9 mouse cellular contexts compared by ENCODE assay signal in genomic region chr4:130546798-130547562, GRCm38 (mm10). TPM values are rescaled to one million over a fixed set of nuclear protein-coding genes. Genes with fewer than 3 reads are reported as not detected.
A peak's percentile ranks its signal among the peaks of the same experiment; 100 is the strongest.
DNase-seq lines count a peak whose midpoint lies in the region; ATAC-seq and TF ChIP-seq lines count a peak whose summit lies in the region.
"Had no signal": no experiment of that assay in that cellular context is flagged by ENCODE, and none has a peak within 500 bp of the region (broad histone marks: within the 10 kb centered on the region; RNA-seq: fewer than 3 reads in every experiment).

No protein-coding gene starts in this region.

- no peak for TF ChIP-seq CTCF in cerebellum, adult 2 months (IDR thresholded peaks at IDR 0.05; ENCODE audit: borderline replicate concordance, insufficient read depth, low read depth, low read length)

- peak; percentile 93 for DNase-seq in brain, adult 2 months (ENCODE audit: low read depth, low spot score)
- DNase-seq in cerebellum, adult 2 months, result peak; percentile 86 to 90
- peak; percentile 95 for DNase-seq in midbrain, embryonic 11.5 days (ENCODE audit: low spot score, missing footprints)
- no peak for DNase-seq in liver
- DNase-seq in urinary bladder, adult 2 months (ENCODE audit: low spot score), result no peak
- no peak for DNase-seq in gastrocnemius, adult 8-10 months (ENCODE audit: low spot score in 2 of 2)

- no peaks in the 10 kb centered on the region for H3K9me3 ChIP-seq in forebrain, embryonic 13.5 days (replicated peaks)
- H3K9me3 ChIP-seq in midbrain, embryonic 11.5 days (ENCODE audit: control insufficient read depth, low read length), result no peaks in the 10 kb centered on the region
- H3K9me3 ChIP-seq: embryonic facial prominence, embryonic 15.5 days had no signal

- peak; percentile 89 for ATAC-seq in forebrain, embryonic 13.5 days
- ATAC-seq in midbrain, embryonic 11.5 days (ENCODE audit: low FRiP score), result peak; percentile 91

- H3K4me3 ChIP-seq in cerebellum, adult 2 months (replicated peaks; ENCODE audit: insufficient read depth, low read depth, low read length), result no peak overlapping the region
- H3K4me3 ChIP-seq in forebrain, embryonic 13.5 days, result no peak overlapping the region
- H3K4me3 ChIP-seq in midbrain, embryonic 11.5 days (ENCODE audit: low read depth, low read length), result no peak overlapping the region
- H3K4me3 ChIP-seq: embryonic facial prominence, embryonic 15.5 days had no signal

- peak overlapping the region; percentile 30 for H3K27ac ChIP-seq in cerebellum, adult 2 months (ENCODE audit: insufficient read depth, low read length)
- peak overlapping the region; percentile 90 for H3K27ac ChIP-seq in forebrain, embryonic 13.5 days
- peak overlapping the region; percentile 89 for H3K27ac ChIP-seq in midbrain, embryonic 11.5 days (ENCODE audit: low read depth, low read length)
- H3K27ac ChIP-seq: embryonic facial prominence, embryonic 15.5 days; liver, embryonic 14.5 days had no signal

- 12% methylated on average over 13 of the region's 13 CpGs for WGBS in cerebellum, adult 2 months
- 6% methylated on average over 13 of the region's 13 CpGs for WGBS in forebrain, embryonic 13.5 days
- 6% methylated on average over 13 of the region's 13 CpGs for WGBS in midbrain, embryonic 11.5 days

- no peaks in the 10 kb centered on the region for H3K27me3 ChIP-seq in cerebellum, adult 2 months (ENCODE audit: control insufficient read depth, insufficient read depth, low read length)
- no peaks in the 10 kb centered on the region for H3K27me3 ChIP-seq in forebrain, embryonic 13.5 days
- no peaks in the 10 kb centered on the region for H3K27me3 ChIP-seq in midbrain, embryonic 11.5 days (ENCODE audit: control insufficient read depth, insufficient read depth, low read length)
- H3K27me3 ChIP-seq: embryonic facial prominence, embryonic 15.5 days had no signal

- H3K9ac ChIP-seq in forebrain, embryonic 13.5 days, result peak overlapping the region; percentile 52
- no peak overlapping the region for H3K9ac ChIP-seq in midbrain, embryonic 11.5 days (ENCODE audit: low read length)
- H3K9ac ChIP-seq: embryonic facial prominence, embryonic 15.5 days; liver, embryonic 14.5 days had no signal

- peaks cover 59% of the 10 kb centered on the region for H3K4me1 ChIP-seq in cerebellum, adult 2 months (ENCODE audit: control insufficient read depth, insufficient read depth, low read length)
- peaks cover 82% of the 10 kb centered on the region for H3K4me1 ChIP-seq in forebrain, embryonic 13.5 days
- H3K4me1 ChIP-seq in midbrain, embryonic 11.5 days (ENCODE audit: control insufficient read depth, insufficient read depth, low read length), result peaks cover 55% of the 10 kb centered on the region

- H3K4me2 ChIP-seq in forebrain, embryonic 13.5 days, result peak overlapping the region; percentile 32
- H3K4me2 ChIP-seq in midbrain, embryonic 11.5 days, result peak overlapping the region; percentile 14; the same call in 1 of the 2 replicates
- H3K4me2 ChIP-seq: embryonic facial prominence, embryonic 15.5 days had no signal

- TF ChIP-seq POLR2A in cerebellum, adult 2 months (IDR thresholded peaks at IDR 0.05; ENCODE audit: borderline replicate concordance, insufficient read depth, low read length), result no peak

- H3K36me3 ChIP-seq in forebrain, embryonic 13.5 days (ENCODE audit: poor library complexity, severe bottlenecking), result no peaks in the 10 kb centered on the region
- H3K36me3 ChIP-seq in midbrain, embryonic 11.5 days (ENCODE audit: control insufficient read depth, insufficient read depth, low read length), result no peaks in the 10 kb centered on the region
- H3K36me3 ChIP-seq: embryonic facial prominence, embryonic 15.5 days had no signal

RNA-seq across cellular contexts. Expression of gene Nkain1, which starts 27.0 kb away (rescaled TPM):
- polyA plus RNA-seq in cerebellum, adult 2 months (2012; rRNA removed), result 109 and 114 TPM in 2 replicates
- 4.9 and 5.4 TPM in 2 replicates for polyA plus RNA-seq in forebrain, embryonic 13.5 days (2015; fragmentation: Nextera tagmentation; extraction: Ambion mirVana)
- 18.7 and 21.4 TPM in 2 replicates for polyA plus RNA-seq in midbrain, embryonic 11.5 days (2014; fragmentation: Nextera tagmentation; extraction: Ambion mirVana)
- 3.2 and 3.4 TPM in 2 replicates for polyA plus RNA-seq in urinary bladder, adult 2 months (2012; rRNA removed)
- total RNA-seq in gastrocnemius, adult 8-10 months (2022), result 10 to 100 TPM; 14.8 to 37.2 (median 25.9) TPM

Comparison
In these comparisons a context has a peak if more than half of its experiments do, and no peak if none do; other contexts are left out.
1. DNase-seq: peak in brain, adult 2 months (single experiment), cerebellum, adult 2 months (2 of 2) and midbrain, embryonic 11.5 days (single experiment); none in liver (single experiment), urinary bladder, adult 2 months (single experiment) and gastrocnemius, adult 8-10 months (0 of 2).
2. H3K27ac ChIP-seq: peak in every context shown above with its lines; median percentile 90 in forebrain, embryonic 13.5 days; 89 in midbrain, embryonic 11.5 days; 30 in cerebellum, adult 2 months.